Mouse (Mus musculus) cerebellum, postnatal 14 days (tissue): ENCODE measurements at regions not wholly inside any gene's neighbourhood (a gene's known extent, or its start where the extent isn't known, plus 50 kb on each side); places are given as distances from the start of the nearest gene placed in this dataset.
A peak's percentile ranks its signal among the peaks of the same experiment; 100 is the strongest.

ENCODE experiments used
- DNase-seq, 2 experiments: peaks; one replicate each; pipeline ENCODE4 v3.0.0; 2021; ENCODE audit warnings: mixed read lengths in 2 of 2

GRCm38 (mm10) chr8:4934551-4934950 is 155.2 kb upstream of the Shcbp1 start:
- no peak for DNase-seq

- no peak for DNase-seq
Measured at GRCm38 (mm10) chr8:4934035-4934434, 154.7 kb upstream of the Shcbp1 start.

GRCm38 (mm10) chr8:4916447-4916846 is 137.1 kb upstream of the Shcbp1 start:
- DNase-seq = no peak

DNA sequence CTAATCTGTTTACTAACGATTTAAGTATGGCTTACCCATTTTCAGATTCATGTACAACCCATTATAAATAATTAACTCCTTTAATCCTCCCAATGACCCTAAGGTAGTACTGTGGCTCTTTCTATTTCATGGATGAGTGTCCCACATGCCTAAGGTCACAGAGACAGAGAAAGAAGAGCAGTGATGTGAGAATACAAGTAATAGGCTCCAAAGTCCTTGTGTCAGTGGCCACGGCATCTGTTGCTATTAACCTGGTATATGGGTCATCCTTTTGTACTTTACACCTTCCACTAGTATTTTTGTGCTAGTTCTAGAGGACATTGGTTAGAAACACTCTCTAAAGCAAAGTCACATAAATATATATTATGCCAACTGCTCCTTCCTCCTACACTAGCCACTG is 115.7 kb upstream of the Shcbp1 start:
- no peak for DNase-seq

DNA sequence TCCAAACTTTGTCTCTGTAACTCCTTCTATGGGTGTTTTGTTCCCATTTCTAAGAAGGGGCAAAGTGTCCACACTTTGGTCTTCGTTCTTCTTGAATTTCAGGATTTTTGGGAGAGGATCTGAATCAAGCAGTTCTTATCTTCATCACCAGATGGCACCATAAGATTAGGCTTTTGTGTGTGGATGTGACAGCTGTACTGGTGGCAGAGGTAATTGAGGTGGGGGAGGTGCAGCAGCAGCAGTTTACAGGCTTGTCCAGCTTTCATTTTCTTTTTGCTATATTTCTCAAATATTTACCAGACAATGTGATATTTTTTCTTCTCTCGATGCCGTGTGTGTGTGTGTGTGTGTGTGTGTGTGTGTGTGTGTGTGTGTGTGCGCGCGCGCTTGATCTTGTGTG is 89.4 kb upstream of the Shcbp1 start:
- DNase-seq = peak; percentile 60 to 67

DNA sequence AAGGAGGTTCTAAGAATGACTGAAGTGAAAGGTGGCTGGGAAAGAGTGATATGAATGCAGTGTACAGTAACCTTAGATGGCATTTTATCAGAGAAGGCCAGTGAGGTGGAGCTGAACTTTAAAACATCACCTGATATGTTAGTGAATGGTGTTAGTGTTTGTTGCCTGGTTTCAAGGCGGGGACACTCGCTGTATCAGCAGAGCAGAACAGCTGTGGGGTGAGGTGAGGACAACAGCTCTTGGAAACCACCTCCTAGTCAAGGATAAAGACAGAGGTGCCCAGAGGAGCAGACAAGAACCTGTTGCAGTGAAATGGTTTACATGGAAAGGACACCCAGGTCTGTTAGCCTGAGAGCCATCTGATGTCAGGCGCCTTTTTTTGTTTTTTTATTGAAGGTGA is 59.7 kb upstream of the Shcbp1 start:
- DNase-seq = no peak

DNA sequence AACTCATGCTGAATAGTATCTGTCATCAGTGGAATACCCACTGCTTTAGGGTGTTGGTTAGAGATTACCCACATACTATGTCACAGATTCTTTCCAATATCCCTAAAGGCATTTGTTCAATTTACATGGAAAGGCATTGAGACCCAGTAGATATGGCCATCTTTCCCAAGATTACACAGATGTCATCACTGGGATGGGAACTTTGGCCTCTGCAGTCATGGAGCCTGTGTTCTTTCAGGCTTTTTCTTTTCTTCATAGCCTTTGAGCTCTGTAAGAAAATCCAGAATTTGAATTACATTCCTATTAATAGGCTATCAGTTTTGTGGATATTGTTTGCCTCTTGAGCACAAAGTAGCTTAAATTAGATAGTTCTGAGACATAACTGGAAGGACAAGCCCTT is 59.2 kb upstream of the Shcbp1 start:
- no peak for DNase-seq

DNA sequence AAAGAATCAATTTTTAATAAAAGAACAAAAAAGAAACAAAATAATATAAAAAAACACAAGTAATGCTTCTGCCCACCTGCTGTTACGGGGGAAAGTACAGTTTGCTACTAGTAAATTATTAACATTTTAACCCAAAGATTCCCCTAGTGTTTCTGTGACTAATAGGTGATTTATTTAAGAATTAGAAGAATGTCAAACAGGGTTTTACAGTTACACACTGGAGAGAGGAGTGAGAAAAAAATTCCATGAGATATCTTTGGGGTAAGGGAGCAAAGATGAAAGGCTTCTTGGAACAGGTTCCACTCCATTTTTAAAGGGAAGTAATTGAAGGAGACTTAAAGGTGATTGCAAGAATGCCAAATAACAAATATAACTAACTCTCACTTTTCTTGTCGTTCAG is 58.4 kb upstream of the Shcbp1 start:
- no peak for DNase-seq

- DNase-seq = no peak
Measured at GRCm38 (mm10) chr8:4836651-4837050, 57.3 kb upstream of the Shcbp1 start.
